Mouse (Mus musculus) Patski (cell line): ENCODE results near the gene Il6ra. TPM values are rescaled to one million over a fixed set of nuclear protein-coding genes. Genes with fewer than 3 reads are reported as not detected.

Source experiments
- ATAC-seq: fragments of 100-300 bp; one replicate; pipeline ENCODE4 v1.8.0; 2021
- CTCF ChIA-PET: fragments of 350-600 bp; sonication (Branson Sonifier 250); formaldehyde crosslinking; loops from one replicate; lab custom pipeline; 2022; ENCODE audit warnings: inconsistent platforms; lab: Charles Lee
- POLR2A ChIA-PET: fragments of 350-600 bp; sonication (Branson Sonifier 250); formaldehyde crosslinking; loops from one replicate; lab custom pipeline; 2022; ENCODE audit warnings: antibody characterized with exemption, inconsistent platforms; lab: Charles Lee
- DNase-seq: peaks from one replicate; pipeline ENCODE4 v3.0.0-alpha.2; 2011; ENCODE audit warnings: low read depth, low spot score
- H3K27me3 ChIP-seq: fragments of 371-371 bp; one replicate; pipeline ENCODE4 v1.5.1; 2021
- CTCF ChIP-seq: fragments of 100-300 bp; IDR thresholded peaks from one replicate; pipeline ENCODE4 v1.5.1; 2021
- in situ Hi-C: fragments of 300-500 bp; cut with MboI; formaldehyde crosslinking; loops from 3 replicates; pipeline ENCODE4 v1.11.1; 2018; ENCODE audit warnings: low pct_unique_long_range_greater_than_20kb, mixed read lengths
- polyA plus RNA-seq: library from polyadenylated mRNA; unstranded; gene quantifications from one replicate; pipeline ENCODE4 v1.2.3, GENCODE M21; 2021

Il6ra gene
- polyA plus RNA-seq, 1 experiment from 2014 or later: 2.6 TPM

- ChIA-PET POLR2A (interaction anchor here (0.7 kb wide), 1 partner anchor 19 kb away, joined by 3 read pairs; no protein-coding TSS in a partner anchor), CTCF (interaction anchor here (1.3 to 1.7 kb wide), 4 partner anchors 10 to 111 kb away, joined by 3 to 4 read pairs (median 3); no protein-coding TSS in a partner anchor)
- TF ChIP-seq CTCF: no peak
- ATAC-seq: no peak
- DNase-seq: no peak
- in situ Hi-C loops: no loop called here
- H3K27me3 ChIP-seq: peaks cover 24% of the 10 kb centered on the region
Measured at GRCm38 (mm10) chr3:89843148-89843547, 69.8 kb downstream of the Il6ra start.

- POLR2A ChIA-PET: no interaction called here
- in situ Hi-C loops: no loop called here
- CTCF ChIA-PET: interaction anchor here (1.3 to 1.7 kb wide), 4 partner anchors 9 to 57 kb away, joined by 3 to 4 read pairs (median 3); no protein-coding TSS in a partner anchor
- DNase-seq (no peak), ATAC-seq (no peak)
- peak; percentile 82 for TF ChIP-seq CTCF
- H3K27me3 ChIP-seq: peaks cover 24% of the 10 kb centered on the region
Measured at GRCm38 (mm10) chr3:89842258-89842657, 70.7 kb downstream of the Il6ra start.

GRCm38 (mm10) chr3:89835362-89835761 lies 77.6 kb downstream of the Il6ra start:
- no peak for TF ChIP-seq CTCF
- no peak for ATAC-seq
- ChIA-PET CTCF (interaction anchor here (1.2 kb wide), 1 partner anchor 23 kb away, joined by 3 read pairs; no protein-coding TSS in a partner anchor), POLR2A (interaction anchor here (0.5 to 0.7 kb wide), 3 partner anchors 10 to 358 kb away, joined by 3 to 4 read pairs (median 3); no protein-coding TSS in a partner anchor)
- H3K27me3 ChIP-seq: peaks cover 57% of the 10 kb centered on the region
- no peak for DNase-seq
- in situ Hi-C loops: no loop called here

- DNase-seq (no peak), ATAC-seq (no peak)
- POLR2A ChIA-PET: no interaction called here
- no peak for TF ChIP-seq CTCF
- in situ Hi-C loops: no loop called here
- CTCF ChIA-PET: interaction anchor here (1.2 to 1.6 kb wide), 2 partner anchors 12 to 27 kb away, joined by 3 to 4 read pairs; no protein-coding TSS in a partner anchor
- H3K27me3 ChIP-seq: peaks cover 72% of the 10 kb centered on the region
Measured at GRCm38 (mm10) chr3:89830815-89831591, 82.0 kb downstream of the Il6ra start, which contains the start of gene She. She (plus strand) TSS chr3:89831370.

- no peak for ATAC-seq
- DNase-seq: no peak
- POLR2A ChIA-PET: no interaction called here
- in situ Hi-C loops: no loop called here
- CTCF ChIA-PET: interaction anchor here (1.1 to 1.2 kb wide), 2 partner anchors 9 to 12 kb away, joined by 3 to 4 read pairs; no protein-coding TSS in a partner anchor
- no peak for TF ChIP-seq CTCF
- peaks cover 68% of the 10 kb centered on the region for H3K27me3 ChIP-seq
Measured at GRCm38 (mm10) chr3:89826295-89826694, 86.7 kb downstream of the Il6ra start.

GRCm38 (mm10) chr3:89823594-89823993 lies 89.4 kb downstream of the Il6ra start:
- H3K27me3 ChIP-seq: peaks cover 62% of the 10 kb centered on the region

GRCm38 (mm10) chr3:89821548-89822480 lies 91.2 kb downstream of the Il6ra start:
- ChIA-PET CTCF (interaction anchor here (0.9 to 1.7 kb wide), 5 partner anchors 11 to 37 kb away, joined by 3 to 7 read pairs (median 3); no protein-coding TSS in a partner anchor), POLR2A (interaction anchor here (0.5 kb wide), 1 partner anchor 290 kb away, joined by 3 read pairs; no protein-coding TSS in a partner anchor)
- DNase-seq (no peak), ATAC-seq (no peak)
- TF ChIP-seq CTCF: no peak
- in situ Hi-C loops: no loop called here
- H3K27me3 ChIP-seq: peaks cover 73% of the 10 kb centered on the region

More at GRCm38 (mm10) chr3:89823594-89823993, 89.4 kb downstream of the Il6ra start:
- ChIA-PET CTCF (interaction anchor here (0.9 kb wide), 1 partner anchor 15 kb away, joined by 3 read pairs; no protein-coding TSS in a partner anchor), POLR2A (no interaction called here)
- no peak for ATAC-seq
- in situ Hi-C loops: no loop called here
- DNase-seq: no peak
- no peak for TF ChIP-seq CTCF

- peaks cover 76% of the 10 kb centered on the region for H3K27me3 ChIP-seq
- POLR2A ChIA-PET: interaction anchor here (1.0 to 1.2 kb wide), 2 partner anchors 14 to 37 kb away, joined by 3 to 4 read pairs; no protein-coding TSS in a partner anchor
- DNase-seq (no peak), ATAC-seq (no peak)
- in situ Hi-C loops: no loop called here
- TF ChIP-seq CTCF: no peak
- CTCF ChIA-PET: interaction anchor here (0.9 to 1.7 kb wide), 4 partner anchors 10 to 37 kb away, joined by 3 to 7 read pairs (median 4); no protein-coding TSS in a partner anchor
Measured at GRCm38 (mm10) chr3:89821096-89821513, 91.9 kb downstream of the Il6ra start.

GRCm38 (mm10) chr3:89820311-89821095 lies 92.5 kb downstream of the Il6ra start:
- in situ Hi-C loops: no loop called here
- POLR2A ChIA-PET: interaction anchor here (1.0 to 1.2 kb wide), 2 partner anchors 13 to 38 kb away, joined by 3 to 4 read pairs; no protein-coding TSS in a partner anchor
- CTCF ChIA-PET: interaction anchor here (0.9 to 1.7 kb wide), 4 partner anchors 9 to 37 kb away, joined by 3 to 7 read pairs (median 4); no protein-coding TSS in a partner anchor
- DNase-seq: no peak
- no peak for TF ChIP-seq CTCF
- ATAC-seq: no peak
- H3K27me3 ChIP-seq: peaks cover 78% of the 10 kb centered on the region
